Mouse (Mus musculus) forebrain, postnatal 0 days (tissue): ENCODE measurements around the gene Macf1. TPM values are rescaled to one million over a fixed set of nuclear protein-coding genes. Genes with fewer than 3 reads are reported as not detected.
A peak's percentile ranks its signal among the peaks of the same experiment; 100 is the strongest.

Experiments used
- ATAC-seq: fragments of 200-750 bp; cut with Nextera tagmentation; 2 replicates; pipeline ENCODE4 v1.8.0; 2017; ENCODE audit warnings: mild to moderate bottlenecking, moderate library complexity
- DNase-seq: peaks from one replicate; pipeline ENCODE4 v3.0.0-alpha.2; 2015
- H3K27ac ChIP-seq: fragments of 300-500 bp; sonication (generic); 2 replicates; pipeline ENCODE4 v1.5.1; 2014; ENCODE audit warnings: low read depth, mild to moderate bottlenecking, antibody characterized with exemption, low read length, moderate library complexity, mixed read lengths
- H3K27me3 ChIP-seq: fragments of 300-500 bp; sonication (generic); 2 replicates; pipeline ENCODE4 v1.6.1; 2014; ENCODE audit warnings: mild to moderate bottlenecking, low read length, mixed read lengths; ENCODE audit not compliant: insufficient read depth
- H3K36me3 ChIP-seq: fragments of 300-500 bp; sonication (generic); 2 replicates; pipeline ENCODE4 v1.6.1; 2014; ENCODE audit warnings: mild to moderate bottlenecking, moderate library complexity; ENCODE audit not compliant: insufficient read depth
- H3K4me1 ChIP-seq: fragments of 300-500 bp; sonication (generic); 2 replicates; pipeline ENCODE4 v1.6.1; 2014; ENCODE audit warnings: antibody characterized with exemption; ENCODE audit not compliant: insufficient read depth
- H3K4me2 ChIP-seq: fragments of 300-500 bp; sonication (generic); 2 replicates; pipeline ENCODE4 v1.6.1; 2014; ENCODE audit warnings: low read depth, mild to moderate bottlenecking, moderate library complexity
- H3K4me3 ChIP-seq: fragments of 300-500 bp; sonication (generic); 2 replicates; pipeline ENCODE4 v1.5.1; 2014; ENCODE audit warnings: low read depth, low read length, mixed read lengths
- H3K9ac ChIP-seq: fragments of 300-500 bp; sonication (generic); 2 replicates; pipeline ENCODE4 v1.6.1; 2014; ENCODE audit warnings: mild to moderate bottlenecking
- H3K9me3 ChIP-seq: fragments of 300-500 bp; sonication (generic); 2 replicates; pipeline ENCODE4 v1.6.1; 2016; ENCODE audit warnings: low read length
- CTCF ChIP-seq: sonication (generic); IDR thresholded peaks from 2 replicates; pipeline ENCODE4 v1.5.1; 2016; ENCODE audit warnings: antibody characterized with exemption, control low read depth, low read depth
- WGBS: fragments of 180-500 bp; shearing (Covaris S2); extraction: QIAGEN DNeasy Blood & Tissue Kit; methylation state at CpG from one replicate; pipeline ENCODE4 v1.1.7; 2014; 5-methylcytosine and 5-hydroxymethylcytosine counted together
- polyA plus RNA-seq: library from polyadenylated mRNA; unstranded; fragments of >200 nt; fragmentation: Nextera tagmentation; extraction: Ambion mirVana; gene quantifications from 2 replicates; pipeline ENCODE4 v1.2.1, GENCODE M21; 2015
- total RNA-seq: library from RNA; depleted of rRNA; stranded (reverse); fragments of >200 nt; gene quantifications from 2 replicates; pipeline ENCODE4 v1.2.3, GENCODE M21; 2014

Macf1 gene
- total and polyA plus RNA-seq, 2 experiments from 2014 or later: 58.2 to 345 TPM

GRCm38 (mm10) chr4:123602700-123603261 lies 81.4 kb downstream of the Macf1 start:
- Histone ChIP-seq H3K9me3 (no peaks in the 10 kb centered on the region), H3K4me1 (no peaks in the 10 kb centered on the region), H3K36me3 (no peaks in the 10 kb centered on the region), H3K4me2 (no peak overlapping the region), H3K27ac (no peak overlapping the region), H3K27me3 (no peaks in the 10 kb centered on the region), H3K9ac (no peak overlapping the region), H3K4me3 (no peak overlapping the region)
- no peak for ATAC-seq
- TF ChIP-seq CTCF: no peak
- DNase-seq: no peak
- 68% methylated on average over 2 of the region's 2 CpGs for WGBS

GRCm38 (mm10) chr4:123601036-123601435 lies 83.1 kb downstream of the Macf1 start:
- DNase-seq (no peak), ATAC-seq (no peak)
- Histone ChIP-seq H3K9ac (no peak overlapping the region), H3K27ac (no peak overlapping the region), H3K4me3 (no peak overlapping the region), H3K27me3 (no peaks in the 10 kb centered on the region), H3K4me1 (no peaks in the 10 kb centered on the region), H3K36me3 (no peaks in the 10 kb centered on the region), H3K9me3 (no peaks in the 10 kb centered on the region), H3K4me2 (no peak overlapping the region)
- WGBS: 75% methylated on average over 1 of the region's 1 CpGs
- no peak for TF ChIP-seq CTCF

GRCm38 (mm10) chr4:123598519-123599228 lies 85.5 kb downstream of the Macf1 start:
- H3K27me3 ChIP-seq: no peaks in the 10 kb centered on the region
- H3K9me3 ChIP-seq: no peaks in the 10 kb centered on the region
- H3K27ac ChIP-seq: no peak overlapping the region
- no peak for ATAC-seq
- DNase-seq: no peak
- no peak for TF ChIP-seq CTCF
- no peaks in the 10 kb centered on the region for H3K36me3 ChIP-seq
- H3K4me3 ChIP-seq: no peak overlapping the region
- H3K4me2 ChIP-seq: no peak overlapping the region
- WGBS: 79% methylated on average over 11 of the region's 11 CpGs
- H3K4me1 ChIP-seq: peaks cover 11% of the 10 kb centered on the region
- no peak overlapping the region for H3K9ac ChIP-seq

- Histone ChIP-seq H3K4me1 (peaks cover 20% of the 10 kb centered on the region), H3K4me2 (0 out of 2 replicates have a peak overlapping the region, but pooled peaks have one; percentile 1), H3K36me3 (no peaks in the 10 kb centered on the region), H3K27ac (peak overlapping the region; percentile 29; the same call in 1 of the 2 replicates), H3K4me3 (no peak overlapping the region), H3K9ac (no peak overlapping the region), H3K9me3 (no peaks in the 10 kb centered on the region), H3K27me3 (no peaks in the 10 kb centered on the region)
- no peak for DNase-seq
- TF ChIP-seq CTCF: no peak
- WGBS: 27% methylated on average over 5 of the region's 5 CpGs
- ATAC-seq: peak; percentile 72
Measured at GRCm38 (mm10) chr4:123594381-123594806, 89.8 kb downstream of the Macf1 start.

- no peak for TF ChIP-seq CTCF
- H3K4me2 ChIP-seq: no peak overlapping the region
- H3K27ac ChIP-seq: peak overlapping the region; percentile 17; the same call in 1 of the 2 replicates
- no peak for DNase-seq
- no peak overlapping the region for H3K9ac ChIP-seq
- no peaks in the 10 kb centered on the region for H3K9me3 ChIP-seq
- H3K4me1 ChIP-seq: peaks cover 20% of the 10 kb centered on the region
- ATAC-seq: no peak
- H3K27me3 ChIP-seq: no peaks in the 10 kb centered on the region
- WGBS: 23% methylated on average over 3 of the region's 3 CpGs
- no peak overlapping the region for H3K4me3 ChIP-seq
- no peaks in the 10 kb centered on the region for H3K36me3 ChIP-seq
Measured at GRCm38 (mm10) chr4:123593664-123594063, 90.5 kb downstream of the Macf1 start.

- Histone ChIP-seq H3K4me2 (no peak overlapping the region), H3K9ac (no peak overlapping the region), H3K4me3 (no peak overlapping the region), H3K4me1 (peaks cover 20% of the 10 kb centered on the region), H3K36me3 (no peaks in the 10 kb centered on the region), H3K27me3 (no peaks in the 10 kb centered on the region), H3K9me3 (no peaks in the 10 kb centered on the region), H3K27ac (no peak overlapping the region)
- WGBS: 71% methylated on average over 5 of the region's 5 CpGs
- TF ChIP-seq CTCF: no peak
- DNase-seq: no peak
- ATAC-seq: no peak
Measured at GRCm38 (mm10) chr4:123592046-123592445, 92.1 kb downstream of the Macf1 start.

GRCm38 (mm10) chr4:123591026-123591635 lies 93.0 kb downstream of the Macf1 start:
- DNase-seq (no peak), ATAC-seq (no peak)
- Histone ChIP-seq H3K4me1 (peaks cover 20% of the 10 kb centered on the region), H3K4me2 (no peak overlapping the region), H3K9me3 (no peaks in the 10 kb centered on the region), H3K4me3 (no peak overlapping the region), H3K9ac (no peak overlapping the region), H3K27ac (no peak overlapping the region), H3K27me3 (no peaks in the 10 kb centered on the region), H3K36me3 (no peaks in the 10 kb centered on the region)
- 61% methylated on average over 4 of the region's 4 CpGs for WGBS
- TF ChIP-seq CTCF: no peak
